Mouse (Mus musculus) ovary, adult 2 months (tissue): ENCODE data around the gene Alg14. TPM values are rescaled to one million over a fixed set of nuclear protein-coding genes. Genes with fewer than 3 reads are reported as not detected.

ENCODE experiments used
- polyA plus RNA-seq: library from polyadenylated mRNA; depleted of rRNA; stranded (reverse); fragments of >200 nt; gene quantifications from 2 replicates; pipeline ENCODE4 v1.2.3, GENCODE M21; 2012; rRNA removed

Alg14 gene
- 16.0 and 19.7 TPM in 2 replicates for polyA plus RNA-seq

GRCm38 (mm10) chr3:121291560-121292258 is at the start of gene Alg14:
Gene Alg14 (plus strand): TSS chr3:121291773.

GRCm38 (mm10) chr3:121282998-121283397 is 8.6 kb upstream of the Alg14 start, which contains the start of gene Tmem56:
Gene Tmem56 (minus strand): TSS chr3:121283098.

Other genes starting within 250 kb of the Alg14 start
- gene Rwdd3, start 120.1 kb upstream of the Alg14 start, polyA plus RNA-seq, result 1.3 and 3.3 TPM in 2 replicates
- 1.2 and 1.9 TPM in 2 replicates for gene Tmem56, start 8.7 kb upstream of the Alg14 start, polyA plus RNA-seq
- 496 TPM in 2 replicates for gene Cnn3, start 134.7 kb downstream of the Alg14 start, polyA plus RNA-seq
- 6.1 and 8.1 TPM in 2 replicates for gene Slc44a3, start 240.6 kb downstream of the Alg14 start, polyA plus RNA-seq